Mouse (Mus musculus): ENCODE results near the gene Fam104a.
A peak's percentile ranks its signal among the peaks of the same experiment; 100 is the strongest.

Fam104a gene

DNA sequence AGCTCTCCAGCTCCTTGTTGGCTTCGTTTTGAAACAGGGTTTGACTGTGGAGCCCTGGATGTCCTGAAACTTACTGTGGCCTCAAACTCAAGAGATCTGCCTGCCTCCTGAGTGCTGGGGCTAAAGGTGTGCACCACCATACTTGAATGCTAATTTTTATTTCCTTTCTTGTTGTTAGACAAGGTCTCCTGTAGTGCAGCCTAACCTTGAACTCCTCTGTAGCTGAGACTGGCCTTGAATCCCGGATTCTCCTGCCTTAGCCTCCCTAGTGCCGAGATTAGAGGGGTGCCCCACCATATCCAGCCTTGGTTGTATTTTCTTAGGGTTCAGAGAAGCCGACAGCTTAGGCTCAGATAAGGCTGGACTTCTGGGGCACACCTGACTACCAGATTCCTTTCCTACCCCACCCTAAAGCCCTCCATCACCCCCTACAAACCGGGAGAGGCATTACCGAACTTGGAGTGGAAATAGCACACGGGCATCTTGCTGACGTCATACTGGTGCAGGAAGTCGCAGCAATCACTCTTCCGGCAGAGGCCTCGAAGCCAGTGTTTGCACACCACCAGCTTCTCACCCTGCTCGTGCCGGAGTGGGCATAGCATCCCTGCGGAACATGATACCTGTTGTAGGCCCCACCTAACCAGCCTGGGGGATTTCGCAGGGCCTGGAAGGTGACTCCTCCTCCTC lies 22.2 kb upstream of the Fam104a start:
- DNase-seq (ENCODE audit: inconsistent age in 2 of 2, low spot score in 1 of 2), result no peak

DNA sequence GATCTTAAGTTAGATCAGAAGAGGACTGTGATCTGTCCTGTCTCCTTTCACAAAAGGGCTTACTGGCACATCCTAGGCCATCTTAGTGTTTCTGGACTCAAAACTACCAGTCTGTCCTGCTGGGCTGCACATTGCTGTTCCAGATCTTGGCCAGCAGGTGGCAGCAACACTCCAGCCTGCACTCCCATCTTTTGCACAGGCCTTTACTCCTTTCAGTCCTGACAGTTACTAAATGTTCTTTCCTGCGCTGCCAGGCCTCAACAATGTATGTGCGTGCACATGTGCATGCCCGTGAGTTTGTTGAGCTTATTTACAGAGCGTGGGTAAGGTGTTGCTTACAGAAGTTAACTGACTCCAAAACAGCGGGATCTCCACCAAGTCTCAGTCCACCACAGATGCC lies 19.8 kb upstream of the Fam104a start:
- DNase-seq (ENCODE audit: inconsistent age in 2 of 2, low spot score in 1 of 2), result peak; percentile 82 to 92

DNA sequence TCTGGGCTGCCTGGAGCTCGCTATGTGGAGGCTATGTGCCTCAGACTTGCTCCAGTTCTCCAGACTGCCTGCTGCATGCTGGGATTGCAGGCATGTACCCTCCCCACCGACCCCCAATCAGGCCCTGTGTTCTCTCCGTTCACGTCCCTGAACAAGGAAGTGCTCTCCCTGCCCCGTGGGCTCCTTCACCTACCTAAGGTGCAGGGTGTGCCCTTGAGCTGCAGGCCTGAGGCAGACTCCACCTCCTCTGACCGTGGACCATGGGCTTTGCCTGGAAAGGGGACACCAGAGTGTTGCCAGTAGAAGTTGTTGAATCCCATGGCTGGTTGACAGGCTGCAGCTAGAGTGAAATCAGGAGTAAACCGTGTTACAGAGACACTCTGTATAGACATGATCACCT lies 15.7 kb upstream of the Fam104a start:
- no peak for DNase-seq (ENCODE audit: inconsistent age in 2 of 2, low spot score in 1 of 2)

DNA sequence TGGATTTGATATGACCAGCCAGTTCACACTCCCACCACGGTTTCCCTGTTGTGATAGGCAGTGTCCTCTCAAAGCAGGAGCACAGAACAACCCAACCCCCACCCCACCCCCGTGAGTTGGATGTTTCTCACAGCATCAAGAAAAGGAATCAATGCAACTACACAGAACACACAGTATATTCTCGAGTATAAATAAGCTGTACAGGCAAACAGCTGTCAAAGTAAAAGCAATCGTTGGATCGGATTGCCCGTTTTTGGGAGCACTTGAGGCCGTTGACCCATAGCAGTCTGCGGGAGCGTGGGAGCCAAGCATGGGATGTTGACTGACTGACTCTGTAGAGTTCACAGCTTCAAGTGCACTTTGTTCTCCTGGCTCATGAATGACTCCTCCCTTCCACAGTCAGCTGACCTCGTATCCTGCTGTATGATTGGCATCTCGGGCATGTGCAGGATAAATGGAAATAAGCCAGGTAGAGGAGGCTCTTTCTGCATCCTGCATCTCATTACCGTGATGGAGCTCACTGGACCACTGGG lies 14.1 kb upstream of the Fam104a start:
- DNase-seq (ENCODE audit: inconsistent age in 2 of 2, low spot score in 1 of 2), result no peak

DNA sequence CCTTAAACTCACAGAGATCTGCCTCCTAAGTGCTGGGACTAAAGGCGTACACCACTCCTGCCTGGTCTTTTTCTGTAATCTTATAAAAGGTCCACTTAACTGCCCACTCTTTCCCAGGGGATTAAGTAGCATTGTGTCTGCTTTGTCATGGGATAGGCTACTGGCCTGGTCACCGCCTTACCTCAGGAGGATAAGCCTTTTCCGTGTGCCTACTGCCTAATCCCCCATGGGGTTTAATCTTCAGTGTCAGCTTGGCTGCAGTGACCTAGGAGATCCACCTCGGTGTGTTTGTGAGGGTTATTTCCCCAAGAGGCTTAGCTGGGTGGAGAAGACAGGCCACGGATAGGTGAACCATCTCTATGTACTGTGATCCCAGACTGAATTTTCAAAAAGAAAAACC lies 13.6 kb upstream of the Fam104a start:
- no peak for DNase-seq (ENCODE audit: inconsistent age in 2 of 2, low spot score in 1 of 2)

DNA sequence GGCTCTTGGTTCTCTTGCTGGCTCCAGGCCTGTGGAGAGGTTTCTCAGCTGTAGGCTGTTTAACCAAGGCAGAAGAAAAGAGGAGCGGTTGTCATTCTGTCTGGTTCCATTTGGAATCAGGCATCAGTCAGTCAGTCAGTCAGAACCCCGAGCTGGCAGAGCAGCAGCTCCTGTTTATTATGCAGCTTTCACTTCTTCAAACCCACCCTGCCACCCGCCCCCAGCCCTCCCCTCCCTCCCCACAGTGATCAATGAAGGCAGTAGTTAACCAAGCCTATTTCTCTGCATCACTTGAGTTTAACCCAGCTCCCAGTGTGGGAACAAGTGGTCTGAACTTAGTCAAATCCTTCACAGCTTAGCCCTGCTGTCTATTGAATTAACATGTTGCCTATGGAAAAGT lies 7.9 kb upstream of the Fam104a start:
- DNase-seq (ENCODE audit: inconsistent age in 2 of 2, low spot score in 1 of 2), result no peak

DNA sequence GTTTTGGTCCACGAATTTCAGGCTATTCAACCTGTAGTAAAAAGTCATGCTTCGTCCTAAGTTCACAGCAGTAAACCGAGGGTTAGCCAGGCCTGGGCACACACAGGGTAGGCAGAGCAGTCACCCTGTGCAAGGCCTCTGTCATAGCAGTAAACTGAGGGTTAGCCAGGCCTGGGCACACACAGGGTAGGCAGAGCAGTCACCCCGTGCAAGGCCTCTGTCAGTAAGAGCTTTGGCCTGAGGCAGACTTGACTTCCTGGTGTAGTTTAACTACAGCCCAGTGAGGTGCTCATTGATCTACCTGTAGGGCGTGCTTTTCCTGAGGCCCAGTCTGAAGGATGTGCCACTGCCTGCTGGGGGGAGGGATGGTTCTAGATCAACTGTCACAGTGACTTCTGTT lies 7.4 kb upstream of the Fam104a start:
- no peak for DNase-seq (ENCODE audit: inconsistent age in 2 of 2, low spot score in 1 of 2)

DNA sequence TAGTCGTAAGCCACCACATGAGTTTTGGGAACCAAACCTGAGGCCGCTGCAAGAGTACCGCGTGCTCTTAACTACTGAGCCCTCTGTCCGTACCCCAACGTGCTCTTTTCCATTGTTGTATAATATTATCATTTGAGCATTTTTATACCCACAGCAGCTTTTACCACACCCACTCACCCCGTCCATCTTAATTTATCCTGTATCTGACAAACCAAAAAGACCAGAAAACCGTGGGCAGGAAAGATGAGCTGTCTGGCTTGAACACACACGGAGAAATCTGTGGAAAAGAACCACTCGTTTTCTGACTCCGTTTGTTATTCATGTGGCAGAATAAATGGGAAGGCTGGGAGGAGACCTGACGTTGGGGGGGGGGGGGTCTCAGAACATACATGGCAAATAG lies 6.6 kb upstream of the Fam104a start:
- DNase-seq (ENCODE audit: inconsistent age in 2 of 2, low spot score in 1 of 2), result no peak

DNA sequence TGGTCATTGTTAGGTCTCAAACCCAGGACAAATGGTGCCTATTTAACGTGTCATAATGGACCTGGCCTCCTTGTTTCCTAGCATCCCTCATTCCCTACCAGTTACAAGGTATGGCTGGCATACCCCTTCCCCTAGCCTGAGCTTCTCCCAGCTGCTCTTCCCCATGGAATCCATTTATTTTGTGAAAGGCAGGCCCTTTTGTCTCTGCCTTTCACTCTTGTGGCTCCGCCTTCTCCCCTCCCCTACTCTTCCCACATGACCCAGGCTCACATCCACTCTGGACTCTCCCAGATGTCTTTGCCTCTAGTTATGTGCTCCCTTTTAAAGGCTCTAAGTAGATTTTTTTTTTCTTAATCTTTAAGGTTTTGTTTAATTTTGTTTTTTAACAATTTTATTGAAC lies 3.1 kb upstream of the Fam104a start:
- DNase-seq (ENCODE audit: inconsistent age in 2 of 2, low spot score in 1 of 2), result no peak

DNA sequence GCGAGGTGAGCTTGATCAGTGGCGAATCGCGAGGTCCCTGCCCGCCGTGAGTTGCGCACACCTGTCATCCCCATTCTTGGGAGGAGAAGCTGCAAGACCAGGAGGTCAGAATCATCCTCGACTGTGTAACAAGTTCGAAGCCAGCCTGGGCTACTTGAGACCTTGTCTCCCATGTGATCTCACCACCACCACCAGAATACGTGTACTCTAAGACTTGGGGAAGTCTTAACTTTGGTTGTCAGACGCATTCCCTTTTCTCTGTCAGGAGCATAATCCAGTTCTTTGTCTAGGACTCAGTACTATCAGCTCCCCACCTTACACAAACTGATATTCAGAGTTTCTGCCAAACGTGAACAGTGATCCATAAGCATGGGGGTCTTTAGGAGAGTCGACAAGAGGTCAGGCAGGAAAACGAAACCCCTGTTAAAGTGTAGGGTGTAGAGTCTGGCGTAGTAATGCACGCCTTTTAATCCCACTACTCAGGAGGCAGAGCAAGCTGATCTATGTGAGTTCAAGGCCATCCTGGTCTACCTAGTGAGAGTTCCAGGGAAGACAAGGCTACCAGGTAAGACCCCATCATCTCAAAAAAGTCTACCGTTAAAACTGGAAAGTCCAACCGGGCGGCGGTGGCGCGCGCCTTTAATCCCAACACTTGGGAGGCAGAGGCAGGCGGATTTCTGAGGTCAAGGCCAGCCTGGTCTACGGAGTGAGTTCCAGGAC lies 912 bp upstream of the Fam104a start:
- DNase-seq (ENCODE audit: inconsistent age in 2 of 2, low spot score in 1 of 2), result no peak

DNA sequence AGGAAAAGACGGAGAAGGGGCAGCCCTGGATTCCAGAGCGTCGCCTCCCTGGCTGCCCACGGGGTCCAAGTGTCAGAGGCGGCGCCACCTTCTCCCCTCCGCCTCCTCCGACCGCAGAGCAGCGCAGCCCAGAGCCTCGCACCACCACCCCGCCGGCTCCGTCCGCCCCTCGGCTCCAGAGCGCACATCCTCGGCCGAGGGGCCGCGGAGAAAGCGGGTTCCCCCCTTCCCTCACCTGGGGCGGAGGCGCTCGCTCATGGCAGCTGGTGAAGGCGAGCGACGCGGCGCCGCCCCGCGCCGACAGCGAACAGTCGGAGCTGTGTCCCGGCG lies 363 bp downstream of the Fam104a start:
- DNase-seq (ENCODE audit: inconsistent age in 2 of 2, low spot score in 1 of 2), result no peak

DNA sequence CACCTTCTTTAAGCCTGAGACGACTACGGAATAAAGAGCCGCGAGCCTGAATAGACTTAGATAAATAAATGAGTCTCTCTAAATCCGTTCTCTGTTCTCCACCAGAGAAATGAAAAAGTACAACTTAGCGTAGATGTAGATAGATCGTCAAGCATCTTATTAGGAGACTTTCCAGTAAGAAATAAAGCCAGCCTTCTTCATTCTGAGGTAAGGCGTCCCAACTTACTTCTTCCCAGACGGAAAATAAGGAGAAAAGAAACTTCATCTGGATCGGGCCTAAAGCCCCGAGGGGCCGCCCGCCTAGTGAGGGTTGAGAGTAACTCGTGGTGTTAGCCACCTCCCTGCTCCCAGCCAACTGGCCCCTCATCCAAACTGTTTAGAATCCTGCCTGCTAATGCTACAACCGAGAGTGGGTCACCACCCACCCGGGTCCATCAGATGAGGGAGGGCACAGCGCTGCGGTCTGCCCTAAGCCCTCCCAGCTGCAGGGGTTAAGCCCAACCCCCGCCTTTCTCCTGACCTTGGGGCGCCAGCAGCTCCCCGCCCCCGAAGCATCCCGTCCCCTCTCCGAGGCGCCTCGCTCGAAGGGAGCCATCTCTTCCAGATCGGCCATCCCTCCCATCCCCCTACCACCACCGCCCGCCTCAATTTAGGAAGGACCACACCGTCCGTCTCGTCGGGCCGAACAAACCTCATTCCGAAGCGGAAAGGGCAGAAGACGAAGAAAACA lies 893 bp downstream of the Fam104a start:
- DNase-seq (ENCODE audit: inconsistent age in 2 of 2, low spot score in 1 of 2), result peak; percentile 84 to 91

DNA sequence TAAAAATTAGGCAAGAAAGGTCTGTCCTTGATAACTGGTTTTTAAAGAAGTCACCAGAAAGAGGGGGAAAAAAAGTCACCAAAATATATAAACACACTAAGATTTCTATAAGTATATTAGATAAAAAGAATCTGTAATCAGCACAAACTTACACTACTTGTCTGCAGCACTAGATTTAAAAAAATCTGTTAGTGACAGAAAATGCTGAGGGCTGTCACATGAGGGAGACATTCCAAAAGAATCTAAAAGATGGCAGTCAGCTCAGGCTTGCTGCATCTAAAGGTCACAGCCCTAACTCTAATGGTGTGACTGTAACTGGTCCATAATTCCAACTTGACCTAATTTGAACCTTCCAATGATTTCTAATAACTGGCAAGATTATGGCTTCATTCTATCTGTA lies 2.0 kb downstream of the Fam104a start:
- no peak for DNase-seq (ENCODE audit: inconsistent age in 2 of 2, low spot score in 1 of 2)

DNA sequence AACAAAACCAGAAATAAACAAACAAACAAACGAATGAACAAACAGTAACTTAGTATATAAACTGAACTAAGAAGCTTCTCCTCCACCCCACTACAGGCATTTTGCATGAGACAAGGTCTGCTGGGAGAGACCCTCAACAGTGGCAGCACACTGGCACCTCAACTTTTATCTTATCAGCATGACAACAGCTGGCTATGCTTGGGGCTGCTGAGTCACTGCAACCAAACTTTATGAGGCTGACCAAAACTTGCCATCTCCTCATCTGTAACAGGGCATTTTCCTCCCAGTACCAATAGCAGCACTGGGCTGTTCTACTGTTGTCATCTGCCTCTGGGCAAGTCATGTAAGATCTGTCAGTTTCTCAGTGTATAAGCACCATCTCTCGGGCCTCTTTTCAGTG lies 3.0 kb downstream of the Fam104a start:
- peak in 1 of 2 experiments; percentile 58 for DNase-seq (ENCODE audit: inconsistent age in 2 of 2, low spot score in 1 of 2)

DNA sequence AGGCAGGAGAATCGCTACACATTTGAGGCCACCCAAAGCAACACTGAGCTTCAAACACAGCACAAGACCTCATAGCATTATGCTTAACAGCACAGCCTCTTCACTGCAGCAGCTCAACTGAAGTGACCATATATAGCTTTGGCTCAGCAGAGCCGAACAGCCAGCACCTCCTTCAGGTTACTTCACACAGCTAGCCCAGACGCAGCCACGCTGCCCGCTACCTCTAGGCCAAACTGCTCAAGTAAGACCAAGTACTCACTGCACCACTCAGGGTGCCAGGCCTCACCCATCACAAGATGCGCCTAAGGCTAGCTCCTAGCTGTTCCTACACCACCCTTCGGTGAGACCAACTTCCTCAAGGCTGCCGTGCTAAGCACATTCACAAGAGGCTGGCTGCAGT lies 5.6 kb downstream of the Fam104a start:
- no peak for DNase-seq (ENCODE audit: inconsistent age in 2 of 2, low spot score in 1 of 2)

DNA sequence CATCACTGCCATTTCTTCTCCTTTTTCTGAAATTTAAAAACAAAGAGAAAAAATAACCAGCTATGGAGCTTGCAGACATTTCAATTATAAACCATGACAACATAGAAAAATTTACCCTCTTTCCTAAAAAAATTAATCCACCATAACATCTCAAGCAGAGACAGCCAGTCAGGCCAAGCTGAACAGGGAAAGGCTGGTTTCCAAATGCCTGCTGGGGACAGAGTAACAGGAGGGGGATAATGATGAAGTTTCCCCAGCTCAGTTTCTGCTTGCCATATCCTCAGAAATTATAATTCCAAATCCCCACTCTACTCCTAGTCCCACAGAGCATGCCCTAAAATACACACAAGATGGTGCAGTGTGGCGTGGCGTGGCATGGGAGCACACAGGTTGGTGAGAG lies 6.6 kb downstream of the Fam104a start:
- DNase-seq (ENCODE audit: inconsistent age in 2 of 2, low spot score in 1 of 2), result no peak

DNA sequence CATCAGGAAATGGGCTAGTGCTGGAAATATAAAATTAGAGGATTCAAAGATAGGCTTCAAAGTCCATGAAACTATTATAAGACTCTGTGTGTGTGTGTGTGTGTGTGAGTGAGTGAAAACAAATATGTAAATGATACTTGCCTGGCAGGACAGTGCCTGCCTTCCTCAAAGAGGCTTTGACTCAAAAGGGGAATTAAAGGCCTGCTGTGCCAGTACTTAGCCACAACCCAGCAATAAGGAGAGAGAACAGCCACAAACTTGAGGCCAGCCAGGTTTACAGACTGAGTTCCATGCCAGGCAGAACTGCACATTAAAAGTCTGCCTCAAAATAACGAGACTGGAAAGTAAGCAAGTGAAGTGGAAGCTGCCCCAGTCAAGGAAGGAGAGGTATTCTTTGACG lies 7.1 kb downstream of the Fam104a start:
- no peak for DNase-seq (ENCODE audit: inconsistent age in 2 of 2, low spot score in 1 of 2)

DNA sequence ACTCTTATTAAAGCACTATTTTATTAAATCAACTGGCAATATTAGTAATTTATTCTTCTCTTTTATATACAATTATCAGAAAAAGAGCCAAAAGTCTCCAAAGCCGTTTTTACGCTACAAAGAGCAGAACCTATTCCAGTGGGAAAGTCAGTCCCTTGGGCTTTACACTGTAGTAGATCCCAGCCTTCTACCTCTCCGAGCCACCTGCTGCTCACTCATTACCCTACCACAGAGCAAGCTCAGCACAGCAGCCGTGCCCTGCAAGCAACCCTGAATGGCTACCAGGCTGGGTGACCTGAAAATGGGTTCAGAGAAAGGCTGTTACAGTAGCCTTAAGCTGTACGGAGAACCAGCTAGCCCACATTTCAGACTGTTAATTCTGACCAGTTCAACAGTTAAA lies 9.4 kb downstream of the Fam104a start:
- DNase-seq (ENCODE audit: inconsistent age in 2 of 2, low spot score in 1 of 2), result no peak

DNA sequence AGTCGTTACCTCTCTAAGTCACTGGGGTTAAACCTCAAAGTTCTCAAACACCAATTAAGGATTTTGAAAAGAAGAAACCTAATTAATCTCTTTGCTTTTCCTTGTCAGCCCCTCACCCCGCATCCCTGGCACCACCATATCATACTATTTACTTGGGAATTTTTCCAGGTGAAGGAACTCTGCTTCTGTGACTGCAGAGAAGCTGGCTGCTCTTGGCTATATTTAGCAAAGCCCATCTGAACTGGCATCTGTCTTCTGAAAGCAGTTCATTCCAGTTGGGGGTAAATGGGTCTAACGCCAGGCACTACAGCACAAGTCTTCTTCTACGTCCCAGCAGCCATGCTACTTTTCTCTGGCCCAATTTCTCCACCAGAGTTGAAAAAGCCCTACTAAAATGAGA lies 10.3 kb downstream of the Fam104a start:
- DNase-seq (ENCODE audit: inconsistent age in 2 of 2, low spot score in 1 of 2), result no peak

DNA sequence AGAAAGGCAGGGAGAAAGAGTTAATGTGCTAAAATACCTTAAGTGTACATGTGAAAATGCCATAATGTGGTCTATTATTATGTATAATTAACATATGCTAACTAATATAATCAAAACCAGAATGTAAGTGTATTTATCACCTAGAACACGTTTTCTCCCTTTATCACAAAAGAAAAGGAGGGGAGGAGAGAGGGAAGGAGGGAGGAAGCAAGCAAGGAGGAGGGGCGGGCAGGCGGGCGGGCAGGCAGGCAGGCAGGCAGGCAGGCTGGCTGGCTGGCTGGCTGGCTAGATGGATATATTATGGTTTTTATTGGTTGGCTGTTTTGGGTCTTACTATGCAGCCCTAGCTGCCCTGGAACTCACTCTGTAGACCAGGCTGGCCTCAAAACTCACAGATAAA lies 14.2 kb downstream of the Fam104a start:
- DNase-seq (ENCODE audit: inconsistent age in 2 of 2, low spot score in 1 of 2), result no peak

DNA sequence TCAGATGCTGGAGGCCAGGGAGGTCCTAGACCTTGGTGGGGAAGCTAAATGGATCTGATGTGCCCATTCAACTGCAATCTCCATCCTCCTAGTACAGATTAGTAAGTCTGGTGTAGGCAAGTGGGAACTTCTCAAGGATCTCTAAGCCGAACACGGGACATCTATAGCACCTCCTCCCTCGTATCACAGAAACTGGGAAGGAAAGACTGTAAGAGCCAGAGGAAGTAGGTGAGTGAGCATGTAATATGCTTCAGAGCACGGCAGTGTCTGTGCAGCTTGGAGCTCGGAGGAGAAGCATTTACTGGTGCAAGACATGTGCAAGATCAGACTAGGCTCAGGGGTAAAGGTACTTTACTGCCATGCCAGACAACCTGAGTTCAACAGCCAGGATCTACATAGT lies 15.1 kb downstream of the Fam104a start:
- DNase-seq (ENCODE audit: inconsistent age in 2 of 2, low spot score in 1 of 2), result no peak

DNA sequence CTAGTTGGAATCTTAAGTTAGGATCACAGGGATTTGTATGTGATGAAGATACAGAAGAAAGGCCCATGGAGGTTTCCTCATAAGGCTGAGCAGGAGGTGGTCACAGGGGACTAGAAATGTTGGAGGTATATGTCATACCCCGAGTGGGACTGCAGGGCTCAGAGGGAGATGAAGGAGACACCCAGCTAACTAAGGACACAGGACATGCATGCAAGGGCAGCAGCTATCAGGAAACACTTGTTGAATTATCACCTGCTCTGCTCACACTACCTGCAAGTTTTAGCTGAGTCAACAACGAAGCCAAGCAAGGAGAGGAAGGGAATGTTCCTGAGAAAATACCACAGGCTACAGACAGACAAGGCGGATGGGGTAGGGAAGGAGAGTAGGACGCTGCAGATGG lies 16.3 kb downstream of the Fam104a start:
- no peak for DNase-seq (ENCODE audit: inconsistent age in 2 of 2, low spot score in 1 of 2)
